Mouse (Mus musculus) forelimb bud, embryonic 11.5 days (tissue): ENCODE measurements at regions not wholly inside any gene's neighbourhood (a gene's known extent, or its start where the extent isn't known, plus 50 kb on each side); places are given as distances from the start of the nearest gene placed in this dataset.

Experiments
- DNase-seq: peaks from one replicate; pipeline ENCODE4 v3.0.0-alpha.2; 2012; ENCODE audit warnings: low read depth, low spot score

GRCm38 (mm10) chr4:26637859-26638258 lies 291.2 kb upstream of the Manea start:
- DNase-seq = peak; percentile 10

DNA sequence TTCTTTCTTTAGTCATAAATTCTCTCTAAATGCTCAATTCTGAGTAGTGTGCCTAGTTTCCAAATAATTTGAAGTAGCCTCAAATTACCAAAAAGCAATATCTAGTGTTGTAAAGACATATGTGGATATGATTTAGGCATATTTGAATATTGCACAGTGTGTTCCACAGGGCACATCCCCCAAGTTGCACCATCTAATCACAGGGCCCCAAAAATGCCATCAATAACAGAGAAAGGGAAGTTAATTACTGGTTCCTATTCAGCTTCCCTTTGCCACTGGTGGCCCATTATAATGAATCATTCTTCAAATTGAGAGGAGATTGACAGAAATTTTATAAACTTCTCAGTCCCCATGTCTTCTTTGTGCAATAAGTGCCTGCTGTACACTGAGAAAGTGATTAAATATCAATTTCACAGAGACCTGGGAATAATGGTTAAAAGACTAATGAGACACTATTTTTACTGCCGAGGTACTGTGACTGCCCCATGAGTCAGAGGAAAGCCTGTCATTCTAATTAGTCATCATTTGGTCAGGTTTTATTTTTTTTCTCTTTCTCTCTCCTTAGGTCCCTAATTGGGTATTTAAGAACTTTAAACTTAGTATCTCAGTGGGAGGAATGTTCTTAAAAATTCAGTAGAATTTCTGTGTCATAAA lies 284.0 kb upstream of the Manea start:
- no peak for DNase-seq

DNA sequence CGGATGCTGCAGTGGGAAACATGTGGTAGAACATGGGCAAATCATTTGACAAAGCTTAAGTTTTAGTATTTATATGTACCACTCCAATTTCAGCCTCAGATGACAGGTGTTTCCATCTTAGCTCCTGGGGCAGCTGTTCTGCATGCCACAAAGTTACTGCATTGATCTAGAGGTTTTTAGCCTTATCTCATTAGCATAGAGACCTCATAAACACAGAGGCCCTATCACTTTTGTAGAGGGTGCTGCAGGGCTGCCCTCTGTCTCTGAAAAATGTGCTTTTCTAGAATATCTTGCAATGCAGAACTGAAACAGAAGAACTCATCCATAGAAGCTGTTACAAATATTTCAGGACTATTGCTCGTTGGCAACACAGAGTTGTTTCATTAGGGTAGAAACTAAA lies 283.0 kb upstream of the Manea start:
- DNase-seq = no peak

DNA sequence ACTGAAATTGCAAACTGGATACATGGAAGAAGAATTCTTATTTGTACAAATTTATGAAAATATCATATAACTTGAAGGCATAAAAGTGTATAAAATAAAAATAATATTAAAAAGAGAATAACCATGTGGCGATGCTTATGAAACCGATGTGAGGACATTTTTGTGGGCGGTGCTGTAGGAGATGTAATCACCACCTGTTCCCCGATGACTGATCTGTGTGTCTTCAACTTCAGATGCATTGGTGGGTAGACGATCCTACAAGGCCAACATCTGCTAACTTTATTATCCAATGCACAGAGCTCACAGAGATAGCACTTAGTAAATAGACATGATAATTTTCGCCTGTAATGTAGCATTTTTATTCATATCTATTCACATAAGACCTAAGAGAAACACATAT lies 281.1 kb upstream of the Manea start:
- DNase-seq = no peak

DNA sequence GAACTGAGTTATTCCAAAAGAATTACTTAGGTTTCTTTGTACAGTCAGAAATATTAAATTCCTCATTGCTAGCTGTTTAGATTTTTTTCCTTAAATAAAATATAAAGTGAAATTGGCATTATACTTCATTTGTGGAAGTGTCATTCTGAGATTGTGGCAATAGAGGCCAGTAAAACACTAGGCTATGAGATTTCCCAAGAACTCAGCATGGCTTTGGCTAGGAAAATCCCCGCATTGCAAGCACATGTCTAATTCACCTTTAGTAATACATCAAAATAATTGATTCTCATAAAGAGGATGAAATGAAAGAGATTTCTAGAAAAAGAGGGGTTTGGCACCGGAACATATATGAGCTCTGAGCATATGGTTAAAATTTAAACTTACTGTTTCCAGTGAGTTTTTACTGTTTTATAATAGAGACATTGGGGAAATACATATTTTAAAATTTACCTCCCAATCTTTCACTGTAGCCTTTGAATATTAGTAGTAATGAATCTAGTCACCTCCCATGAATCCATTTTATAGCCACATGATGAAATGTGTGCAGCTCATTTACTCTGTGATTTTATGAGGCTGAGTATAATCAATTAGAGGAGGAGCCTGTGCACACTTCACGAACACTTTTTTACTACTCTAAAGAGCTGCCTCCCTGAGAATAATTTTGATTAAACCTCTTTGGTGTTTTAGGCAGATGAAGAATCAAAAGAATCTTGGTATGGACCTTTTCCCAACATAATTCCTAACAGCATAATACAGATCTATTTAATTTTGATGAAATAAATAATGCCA lies 242.6 kb upstream of the Manea start:
- DNase-seq = peak; percentile 19

- no peak for DNase-seq
Measured at GRCm38 (mm10) chr4:26555690-26556089, 209.0 kb upstream of the Manea start.

DNA sequence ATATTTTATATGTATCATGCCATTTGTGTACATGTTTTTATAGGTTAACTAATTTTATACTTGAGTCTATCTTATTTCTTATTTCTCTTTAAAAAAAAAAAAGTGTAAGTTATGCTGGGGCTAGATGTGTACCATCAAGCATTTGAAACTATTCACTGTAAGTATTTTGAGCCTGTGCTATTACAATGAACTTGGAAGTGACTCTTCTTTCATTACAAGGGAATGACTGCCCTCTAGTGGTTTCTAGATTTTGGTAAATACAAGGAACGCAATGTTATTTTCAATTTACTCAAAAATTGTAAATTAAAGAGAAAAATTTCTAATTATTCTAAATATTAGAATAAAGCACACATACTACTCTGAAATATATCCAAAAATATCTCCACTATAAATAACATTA lies 197.1 kb upstream of the Manea start:
- DNase-seq = peak; percentile 43

GRCm38 (mm10) chr4:26542511-26542910 lies 195.8 kb upstream of the Manea start:
- DNase-seq = no peak

GRCm38 (mm10) chr4:26508004-26508403 lies 161.3 kb upstream of the Manea start:
- no peak for DNase-seq

DNA sequence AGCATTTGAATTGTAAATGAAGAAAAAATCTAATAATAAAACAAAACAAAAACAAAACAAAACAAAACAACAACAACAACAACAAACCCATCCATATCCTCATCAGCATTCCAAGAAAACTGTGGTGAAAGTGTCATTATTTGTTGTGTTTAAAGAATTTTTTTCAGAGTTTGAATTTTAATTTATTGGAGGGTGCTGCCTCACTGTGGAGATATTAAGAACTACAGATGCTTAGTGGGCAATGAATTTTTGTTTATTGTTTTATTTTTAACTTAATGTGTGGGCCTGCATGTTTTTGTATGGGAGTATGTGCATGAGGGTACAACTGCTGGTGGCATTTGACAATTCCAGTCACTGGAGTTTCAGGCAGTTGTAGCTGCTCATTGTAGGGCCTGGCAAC lies 147.6 kb upstream of the Manea start:
- no peak for DNase-seq

- no peak for DNase-seq
Measured at GRCm38 (mm10) chr4:26474913-26475312, 128.2 kb upstream of the Manea start.

DNA sequence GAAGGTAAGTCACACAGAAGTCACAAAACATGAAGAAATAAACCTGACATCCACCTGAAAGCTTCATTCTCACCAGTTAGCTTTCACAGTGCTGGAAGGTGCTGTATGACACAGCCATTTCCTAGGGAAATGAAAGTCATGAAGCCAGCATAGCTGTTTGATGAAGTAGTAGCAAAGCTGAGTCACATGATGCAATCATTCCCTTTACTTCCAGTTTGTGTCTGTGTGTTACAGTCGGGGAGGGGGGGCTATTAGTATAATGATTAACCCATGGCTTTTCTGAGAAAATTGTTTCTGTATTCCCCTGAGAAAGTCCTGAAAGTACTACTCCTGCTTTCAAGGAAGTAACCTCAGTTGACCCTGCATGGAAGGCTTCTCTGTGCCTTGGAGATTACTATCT lies 94.8 kb upstream of the Manea start:
- DNase-seq = no peak

DNA sequence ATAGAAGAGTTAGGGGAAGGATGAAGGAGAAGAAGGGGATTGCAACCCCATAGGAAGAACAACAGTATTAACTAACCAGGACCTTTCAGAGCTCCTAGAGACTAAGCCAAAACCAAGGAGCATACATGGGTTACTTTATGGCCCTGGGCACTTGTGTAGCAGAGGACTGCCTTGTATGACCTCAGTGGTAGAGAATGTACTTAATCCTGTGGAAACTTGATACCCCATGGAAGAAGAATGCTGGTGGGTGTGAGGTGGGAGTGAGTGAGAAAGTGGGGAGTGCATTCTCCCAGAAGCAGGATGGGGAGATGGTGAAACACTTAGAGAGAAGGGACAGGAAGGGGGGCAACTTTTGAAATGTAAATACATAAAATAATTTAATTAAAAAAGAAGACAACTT lies 75.4 kb upstream of the Manea start:
- DNase-seq = peak; percentile 27

DNA sequence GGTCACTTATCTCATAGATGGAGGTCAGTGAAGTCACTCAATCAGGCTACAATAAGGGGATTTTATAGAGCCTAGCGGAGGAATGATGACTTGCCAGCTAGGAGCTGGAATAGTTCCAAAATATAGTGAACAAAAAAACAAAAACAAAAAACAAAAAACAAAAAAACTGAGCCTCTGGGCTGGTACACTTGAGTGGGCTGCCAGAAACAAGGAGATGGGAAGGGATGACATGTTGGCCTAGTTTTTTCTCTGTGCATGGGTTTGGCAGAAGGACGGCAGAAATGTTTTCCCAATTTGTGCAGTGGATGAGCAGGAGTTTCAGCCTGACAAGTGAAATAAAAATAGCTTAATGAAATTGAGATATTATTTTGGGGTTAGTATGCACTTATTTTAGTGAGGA lies 57.6 kb upstream of the Manea start:
- DNase-seq = no peak

DNA sequence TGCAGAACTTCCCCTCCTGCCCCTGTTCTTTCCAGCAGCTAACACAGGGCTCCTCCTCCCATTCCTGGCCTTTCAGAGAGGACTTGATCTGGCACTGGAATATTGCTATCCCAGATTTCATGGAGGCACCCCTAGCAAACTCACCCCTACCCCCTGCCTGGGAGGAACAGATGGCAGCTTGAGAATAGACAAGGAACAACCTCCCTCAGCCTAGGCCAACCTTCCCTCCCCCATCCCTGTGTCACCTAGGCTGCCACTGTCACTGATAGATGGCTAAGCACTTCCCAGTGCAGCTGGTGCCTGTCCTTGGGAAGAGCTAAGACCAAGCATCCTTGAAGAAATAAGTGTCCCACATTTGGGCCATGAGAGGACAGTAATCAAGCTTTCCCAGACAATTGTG lies 55.5 kb upstream of the Manea start:
- no peak for DNase-seq
